Mouse (Mus musculus): ENCODE data around the gene Capza1.
A peak's percentile ranks its signal among the peaks of the same experiment; 100 is the strongest.
"Not testable (repeated sequence)": the region's sequence is repeated elsewhere in the genome, so short reads cannot be mapped to it uniquely, and the experiment has no call there.

Gene Capza1

GRCm38 (mm10) chr3:104863786-104864650 lies at the start of gene Capza1, which contains the start of gene St7l:
Capza1 (minus strand) TSS chr3:104864505.
St7l (plus strand) TSS chr3:104864005.
- peak; percentile 89 for DNase-seq

DNA sequence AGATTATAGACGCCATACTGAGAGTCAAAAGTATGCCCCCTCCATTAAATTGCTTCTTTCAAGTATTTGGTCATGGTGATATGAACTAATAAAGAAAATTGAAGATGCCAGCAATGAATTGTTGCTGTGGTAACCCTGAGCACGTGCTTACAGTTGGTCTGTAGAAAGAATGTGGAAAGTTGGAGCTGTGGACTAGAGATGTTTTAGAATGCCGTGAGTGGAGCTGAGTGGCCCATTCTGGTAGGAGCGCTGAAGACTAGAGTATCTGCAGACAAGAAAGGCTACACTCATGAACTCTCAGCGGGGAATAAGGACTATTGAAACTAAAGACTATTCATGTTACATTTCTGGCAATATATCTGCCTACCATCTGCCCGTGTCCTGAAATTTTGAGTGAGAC lies 44.9 kb upstream of the Capza1 start:
- DNase-seq, result no peak

DNA sequence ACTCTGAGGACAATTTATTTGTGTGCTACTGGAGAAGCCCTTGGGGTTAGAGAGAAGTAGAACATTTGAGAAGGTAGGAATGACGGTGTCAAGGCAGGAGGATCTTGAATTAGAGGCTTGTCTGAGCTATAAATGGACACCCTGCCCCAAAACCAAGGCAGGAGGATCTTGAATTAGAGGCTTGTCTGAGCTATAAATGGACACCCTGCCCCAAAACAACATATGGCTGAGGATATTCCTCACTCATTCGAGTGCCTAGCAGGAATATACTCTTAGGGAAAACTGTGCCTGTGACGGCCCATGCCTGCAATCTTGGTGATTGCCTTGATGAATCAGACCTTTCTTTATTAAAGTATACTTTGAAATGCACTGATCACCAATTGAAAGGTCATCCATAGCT lies 41.7 kb upstream of the Capza1 start:
- DNase-seq, result no peak

DNA sequence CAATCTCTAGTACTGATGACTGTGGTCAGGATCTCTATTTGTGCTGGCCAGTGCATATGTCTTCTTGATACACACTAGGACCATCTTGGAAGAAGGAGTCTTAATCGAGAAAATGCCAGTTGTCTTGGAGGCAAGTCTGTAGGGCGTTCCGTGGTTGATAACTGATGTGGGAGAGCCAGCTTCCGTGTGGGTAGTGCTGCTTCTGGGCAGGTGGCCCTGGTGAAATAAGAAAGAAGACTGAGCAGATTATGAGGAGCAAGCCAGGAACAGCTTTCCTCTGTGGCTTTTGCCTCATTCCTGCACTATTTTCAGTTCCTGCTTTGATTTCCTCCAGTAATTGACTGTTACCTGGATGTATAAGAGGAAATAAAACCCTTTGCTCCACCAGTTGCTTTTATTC lies 41.1 kb upstream of the Capza1 start:
- no peak for DNase-seq

- no peak for DNase-seq
These were observed 36.8 kb upstream of the Capza1 start for GRCm38 (mm10) chr3:104901154-104901553.

DNA sequence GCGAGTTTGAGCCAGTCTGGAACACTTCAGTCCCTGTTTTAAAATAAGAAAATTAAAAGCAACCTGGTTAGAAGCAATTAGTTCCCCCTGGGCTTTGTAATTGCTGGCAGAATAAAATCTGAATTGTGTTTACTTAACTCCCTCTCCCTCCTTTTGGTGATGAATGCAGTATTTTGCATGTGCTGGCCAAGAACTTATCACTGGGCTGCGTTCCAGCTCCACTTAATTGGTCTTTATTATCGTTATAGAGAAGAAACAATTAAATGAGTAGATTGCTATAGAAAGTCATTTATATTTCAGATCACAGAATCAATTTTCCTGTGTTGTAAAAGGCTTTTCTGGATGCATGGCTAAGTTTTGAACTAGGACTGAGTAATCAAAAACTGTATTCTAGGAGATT lies 31.8 kb upstream of the Capza1 start:
- no peak for DNase-seq

GRCm38 (mm10) chr3:104888585-104888984 lies 24.3 kb upstream of the Capza1 start:
- DNase-seq, result no peak

DNA sequence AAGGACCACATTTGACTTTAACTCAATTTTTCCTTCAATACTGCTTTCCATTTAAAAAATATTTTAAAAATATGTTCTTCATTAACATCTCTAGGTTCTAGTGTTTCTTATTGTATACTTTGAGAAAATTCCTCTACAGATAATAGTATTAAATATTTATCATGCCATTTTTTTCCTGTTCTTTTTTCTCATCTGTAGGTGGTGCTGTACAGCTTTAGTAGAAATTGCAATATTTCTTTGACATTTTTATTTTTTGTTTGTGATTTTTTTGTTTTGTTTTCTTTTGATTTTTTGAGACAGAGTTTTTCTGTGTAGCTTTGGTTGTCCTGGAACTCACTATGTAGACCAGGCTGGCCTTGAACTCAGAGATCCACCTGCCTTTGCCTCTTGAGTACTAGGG lies 5.3 kb upstream of the Capza1 start:
- no peak for DNase-seq

DNA sequence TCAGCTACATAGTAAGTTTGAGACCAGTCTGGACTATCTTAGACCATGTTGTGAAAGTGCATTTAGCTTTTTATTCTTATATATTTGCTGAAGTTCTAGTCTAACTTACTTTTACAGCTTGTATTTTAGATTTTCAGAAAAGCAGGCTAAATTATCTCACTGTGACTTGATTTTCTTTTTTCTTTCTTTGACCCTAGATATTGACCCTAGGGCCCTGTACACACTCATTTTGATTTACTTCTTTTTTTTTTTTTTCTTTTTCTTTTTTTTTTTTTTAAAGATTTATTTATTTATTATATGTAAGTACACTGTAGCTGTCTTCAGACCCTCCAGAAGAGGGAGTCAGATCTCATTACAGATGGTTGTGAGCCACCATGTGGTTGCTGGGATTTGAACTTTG lies 2.4 kb upstream of the Capza1 start:
- not testable (repeated sequence) for DNase-seq

- no peak for DNase-seq
These were observed 1.1 kb upstream of the Capza1 start for GRCm38 (mm10) chr3:104865341-104865788.

DNA sequence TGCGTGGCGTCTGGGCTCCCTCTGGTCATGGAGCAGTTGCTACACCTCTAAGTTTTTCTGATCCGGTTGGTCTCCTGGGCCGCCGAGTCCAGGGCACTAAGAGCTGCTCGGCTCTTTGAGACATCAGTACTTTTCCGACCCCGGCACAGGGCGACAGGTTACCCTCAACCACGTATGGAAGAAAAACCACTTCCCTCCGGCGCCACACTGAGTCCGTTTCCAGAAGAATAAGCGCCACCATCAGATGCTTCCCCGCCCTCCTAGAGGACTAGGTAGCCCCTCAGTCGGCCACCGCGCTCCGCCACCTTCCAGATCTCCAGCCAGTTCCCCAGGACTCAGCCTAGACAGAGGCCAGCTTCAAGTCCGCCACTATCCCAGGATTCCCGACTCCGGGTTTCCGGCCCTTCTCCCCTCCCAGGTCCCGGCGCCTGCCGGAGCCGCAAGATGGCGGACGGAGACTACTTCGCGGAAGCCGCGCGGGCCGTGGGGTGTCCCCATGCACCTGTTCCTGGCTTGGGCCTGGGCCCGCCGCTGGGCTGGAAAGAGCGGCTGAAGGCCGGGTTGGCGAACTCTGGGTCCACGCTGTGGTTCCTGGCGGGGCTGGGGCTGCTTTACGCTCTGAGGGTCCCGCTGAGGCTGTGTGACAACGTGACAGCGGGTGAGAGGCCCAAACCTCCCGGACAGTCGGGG lies 491 bp upstream of the Capza1 start:
- peak; percentile 89 to 90 for DNase-seq

- DNase-seq, result no peak
These were observed 5.7 kb downstream of the Capza1 start for GRCm38 (mm10) chr3:104858560-104858959.

DNA sequence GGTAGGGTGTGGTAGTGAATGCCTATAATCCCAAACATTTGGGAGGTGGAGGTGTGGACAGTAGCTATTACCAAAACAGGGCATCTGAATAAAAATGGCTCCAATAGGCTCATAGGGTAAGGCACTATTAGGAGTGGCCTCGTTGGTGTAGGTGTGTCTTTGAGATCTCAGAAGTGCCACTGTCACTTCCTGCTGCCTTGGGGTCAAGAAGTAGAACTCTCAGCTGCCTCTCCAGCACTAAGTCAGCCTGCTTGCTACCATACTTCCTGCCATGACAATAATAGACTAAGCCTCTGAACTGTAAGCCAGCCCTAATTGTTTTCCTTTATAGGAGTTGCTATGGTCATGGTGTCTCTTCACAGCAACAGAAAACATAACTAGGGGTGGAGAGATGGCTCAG lies 8.2 kb downstream of the Capza1 start:
- DNase-seq, result no peak

GRCm38 (mm10) chr3:104854866-104855265 lies 9.4 kb downstream of the Capza1 start:
- no peak for DNase-seq

DNA sequence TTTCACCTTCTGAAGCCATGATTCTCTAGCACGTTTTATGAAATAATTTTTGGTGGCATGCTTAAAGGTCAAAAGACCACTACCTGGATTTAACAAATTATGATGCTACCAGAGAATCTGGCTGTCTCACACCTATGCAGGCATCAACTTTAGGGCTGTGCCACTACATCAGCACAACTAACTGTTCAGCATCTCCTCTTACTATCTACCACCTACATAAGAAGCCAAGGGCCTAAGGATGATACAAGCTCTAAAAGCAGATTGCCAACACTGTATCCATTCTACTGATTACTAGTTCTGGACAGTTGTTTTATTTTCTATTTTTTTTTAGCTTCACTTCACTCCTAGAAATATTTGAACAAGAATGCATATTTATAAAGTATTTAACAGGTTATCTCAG lies 9.8 kb downstream of the Capza1 start:
- DNase-seq, result no peak

GRCm38 (mm10) chr3:104846601-104847000 lies 17.7 kb downstream of the Capza1 start:
- DNase-seq, result peak in 1 of 2 experiments; percentile 26

DNA sequence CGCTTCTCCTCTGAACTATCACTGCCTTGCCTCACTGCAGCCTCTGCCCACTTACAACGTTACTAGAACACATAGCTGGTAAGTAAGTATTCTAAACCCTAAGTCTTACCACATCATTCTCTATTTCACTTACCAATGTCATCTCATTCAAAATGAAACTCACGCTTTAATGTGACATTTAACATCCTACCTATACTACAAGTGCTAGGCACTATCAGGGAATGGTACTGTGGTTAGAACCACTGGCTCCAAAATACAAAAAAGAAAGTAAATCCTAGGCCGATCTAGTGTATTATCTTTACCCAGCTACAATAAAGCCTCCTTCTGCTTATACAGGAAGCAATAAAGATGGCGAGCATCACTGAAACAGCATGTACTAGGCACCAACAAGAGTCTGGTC lies 23.3 kb downstream of the Capza1 start:
- DNase-seq, result no peak

DNA sequence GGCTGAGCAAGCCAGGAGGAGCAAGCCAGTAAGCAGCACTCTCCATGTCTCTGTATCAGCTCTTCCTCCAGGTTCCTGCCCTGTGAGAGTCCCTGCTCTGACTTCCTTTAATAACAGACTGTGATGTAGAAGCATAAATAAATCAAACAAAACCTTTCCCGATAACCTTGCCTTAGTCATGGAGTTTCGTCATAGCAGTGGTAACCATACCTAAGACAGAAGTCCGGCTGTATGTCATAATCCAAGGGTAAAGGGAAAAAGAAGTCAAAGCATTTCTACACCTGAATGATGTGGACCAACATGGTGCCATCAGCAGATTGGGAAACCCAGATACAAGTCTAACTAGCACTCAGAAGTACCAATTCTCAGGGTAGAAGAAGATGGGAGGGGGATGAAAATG lies 28.5 kb downstream of the Capza1 start:
- no peak for DNase-seq

DNA sequence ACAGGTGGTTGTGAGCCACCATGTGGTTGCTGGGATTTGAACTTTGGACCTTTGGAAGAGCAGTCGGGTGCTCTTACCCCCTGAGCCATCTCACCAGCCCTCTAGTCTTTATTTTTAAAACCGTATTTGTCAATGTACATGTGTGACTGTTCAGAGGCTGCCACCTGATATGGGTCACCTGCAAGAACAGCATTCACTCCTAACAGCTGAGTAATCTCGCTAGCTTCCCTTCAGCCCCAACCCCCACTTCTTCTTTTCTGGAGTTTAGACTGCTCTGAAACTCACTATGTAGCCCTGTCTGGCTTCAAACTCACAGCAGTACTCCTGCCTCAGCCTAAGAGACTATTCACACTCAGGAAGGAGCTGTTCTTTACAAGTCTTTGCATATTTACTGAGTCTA lies 41.9 kb downstream of the Capza1 start:
- no peak for DNase-seq

GRCm38 (mm10) chr3:104820426-104820825 lies 43.9 kb downstream of the Capza1 start:
- no peak for DNase-seq

GRCm38 (mm10) chr3:104818749-104819134 lies 45.6 kb downstream of the Capza1 start:
- no peak for DNase-seq

GRCm38 (mm10) chr3:104817991-104818748 lies 46.1 kb downstream of the Capza1 start, which contains the start of gene Mov10:
Mov10 (minus strand) TSS chr3:104818563.
- DNase-seq, result peak; percentile 84 to 87

DNA sequence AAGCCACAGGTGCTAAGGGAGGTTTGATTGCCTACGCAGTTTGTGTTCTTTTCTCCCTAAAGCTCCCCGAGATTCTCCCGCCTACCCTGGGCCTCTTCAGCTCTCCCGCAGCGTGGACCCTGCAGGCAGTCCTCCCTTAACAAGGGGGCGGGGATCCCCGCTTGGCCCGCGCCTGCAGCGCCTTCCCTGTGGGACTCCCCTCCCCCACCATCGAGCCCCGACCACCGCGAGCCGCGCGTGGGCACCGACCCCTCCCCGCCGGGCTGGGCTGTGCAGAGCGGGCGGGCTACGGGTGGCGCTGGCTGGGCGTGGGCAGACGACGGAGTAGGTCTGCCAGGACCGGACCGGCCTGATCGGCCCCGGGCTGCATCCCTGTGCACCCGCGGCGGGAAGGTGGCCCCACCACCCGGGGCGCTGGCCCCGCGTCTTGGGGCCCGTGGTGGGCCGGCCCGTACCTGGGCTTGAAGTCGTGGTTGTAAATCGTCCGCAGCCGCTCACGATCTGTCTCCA lies 46.8 kb downstream of the Capza1 start:
- peak in 1 of 2 experiments; percentile 57 for DNase-seq

All from kidney, adult 8-10 months (tissue).